Mouse (Mus musculus): ENCODE measurements around the gene Olfr734. TPM values are rescaled to one million over a fixed set of nuclear protein-coding genes. Genes with fewer than 3 reads are reported as not detected.

The Olfr734 gene
- polyA plus RNA-seq, 1 experiment from 2014 or later = not detected

Other genes with a start within 250 kb of the Olfr734 start
- gene Olfr726, start 235.8 kb downstream of the Olfr734 start, polyA plus RNA-seq (2014; fragmentation: Nextera tagmentation; extraction: Ambion mirVana) = not detected in 2 replicates
- not detected in 2 replicates for gene Olfr727, start 203.6 kb downstream of the Olfr734 start, polyA plus RNA-seq (2014; fragmentation: Nextera tagmentation; extraction: Ambion mirVana)
- gene Olfr728, start 184.1 kb downstream of the Olfr734 start, polyA plus RNA-seq (2014; fragmentation: Nextera tagmentation; extraction: Ambion mirVana) = not detected in 2 replicates
- not detected in 2 replicates for gene Olfr729, start 173.9 kb downstream of the Olfr734 start, polyA plus RNA-seq (2014; fragmentation: Nextera tagmentation; extraction: Ambion mirVana)
- gene Olfr730, start 138.6 kb downstream of the Olfr734 start, polyA plus RNA-seq (2014; fragmentation: Nextera tagmentation; extraction: Ambion mirVana) = not detected in 2 replicates
- gene Olfr731, start 84.9 kb downstream of the Olfr734 start, polyA plus RNA-seq (2014; fragmentation: Nextera tagmentation; extraction: Ambion mirVana) = not detected in 2 replicates
- not detected in 2 replicates for gene Olfr732, start 42.6 kb downstream of the Olfr734 start, polyA plus RNA-seq (2014; fragmentation: Nextera tagmentation; extraction: Ambion mirVana)
- not detected in 2 replicates for gene Olfr733, start 25.2 kb downstream of the Olfr734 start, polyA plus RNA-seq (2014; fragmentation: Nextera tagmentation; extraction: Ambion mirVana)
- not detected in 2 replicates for gene Olfr735, start 22.1 kb upstream of the Olfr734 start, polyA plus RNA-seq (2014; fragmentation: Nextera tagmentation; extraction: Ambion mirVana)
- not detected in 2 replicates for gene Tlr11, start 31.2 kb upstream of the Olfr734 start, polyA plus RNA-seq (2014; fragmentation: Nextera tagmentation; extraction: Ambion mirVana)
- gene Olfr736, start 54.4 kb upstream of the Olfr734 start, polyA plus RNA-seq (2014; fragmentation: Nextera tagmentation; extraction: Ambion mirVana) = not detected in 2 replicates
- not detected in 2 replicates for gene Olfr738, start 80.8 kb upstream of the Olfr734 start, polyA plus RNA-seq (2014; fragmentation: Nextera tagmentation; extraction: Ambion mirVana)
- gene Olfr739, start 91.9 kb upstream of the Olfr734 start, polyA plus RNA-seq (2014; fragmentation: Nextera tagmentation; extraction: Ambion mirVana) = not detected in 2 replicates
- gene Olfr740, start 118.8 kb upstream of the Olfr734 start, polyA plus RNA-seq (2014; fragmentation: Nextera tagmentation; extraction: Ambion mirVana) = not detected in 2 replicates
- not detected in 2 replicates for gene Olfr741, start 146.0 kb upstream of the Olfr734 start, polyA plus RNA-seq (2014; fragmentation: Nextera tagmentation; extraction: Ambion mirVana)
- not detected in 2 replicates for gene Olfr742, start 176.8 kb upstream of the Olfr734 start, polyA plus RNA-seq (2014; fragmentation: Nextera tagmentation; extraction: Ambion mirVana)
- gene Olfr743, start 195.1 kb upstream of the Olfr734 start, polyA plus RNA-seq (2014; fragmentation: Nextera tagmentation; extraction: Ambion mirVana) = not detected in 2 replicates

All from forebrain, embryonic 14.5 days (tissue).